Mouse (Mus musculus) midbrain, embryonic 12.5 days (tissue): ENCODE results near the gene Gm11172. TPM values are rescaled to one million over a fixed set of nuclear protein-coding genes. Genes with fewer than 3 reads are reported as not detected.
A peak's percentile ranks its signal among the peaks of the same experiment; 100 is the strongest.

ENCODE experiments used
- ATAC-seq: fragments of 200-750 bp; cut with Nextera tagmentation; 2 replicates; pipeline ENCODE4 v1.8.0; 2017; ENCODE audit warnings: low read depth, moderate TSS enrichment, moderate library complexity; ENCODE audit not compliant: low FRiP score
- H3K27ac ChIP-seq: fragments of 300-500 bp; sonication (generic); replicated peaks from 2 replicates; pipeline ENCODE4 v1.5.1; 2016; ENCODE audit warnings: mild to moderate bottlenecking
- H3K27me3 ChIP-seq: fragments of 300-500 bp; sonication (generic); 2 replicates; pipeline ENCODE4 v1.6.1; 2016; ENCODE audit warnings: mild to moderate bottlenecking
- H3K36me3 ChIP-seq: fragments of 300-500 bp; sonication (generic); 2 replicates; pipeline ENCODE4 v1.6.1; 2016
- H3K4me1 ChIP-seq: fragments of 300-500 bp; sonication (generic); 2 replicates; pipeline ENCODE4 v1.6.1; 2016
- H3K4me2 ChIP-seq: fragments of 300-500 bp; sonication (generic); replicated peaks from 2 replicates; pipeline ENCODE4 v1.6.1; 2016; ENCODE audit warnings: mild to moderate bottlenecking, moderate library complexity
- H3K4me3 ChIP-seq: fragments of 300-500 bp; sonication (generic); 2 replicates; pipeline ENCODE4 v1.5.1; 2016; ENCODE audit warnings: mild to moderate bottlenecking
- H3K9ac ChIP-seq: fragments of 300-500 bp; sonication (generic); replicated peaks from 2 replicates; pipeline ENCODE4 v1.6.1; 2016; ENCODE audit warnings: mild to moderate bottlenecking, moderate library complexity
- H3K9me3 ChIP-seq: fragments of 300-500 bp; sonication (generic); 2 replicates; pipeline ENCODE4 v1.6.1; 2016; ENCODE audit warnings: mild to moderate bottlenecking
- WGBS: fragments of 180-500 bp; shearing (Covaris S2); methylation state at CpG from one replicate; pipeline ENCODE4 v1.1.7; 2016; 5-methylcytosine and 5-hydroxymethylcytosine counted together
- polyA plus RNA-seq: library from polyadenylated mRNA; unstranded; fragments of >200 nt; fragmentation: Nextera tagmentation; extraction: Ambion mirVana; gene quantifications from 2 replicates; pipeline ENCODE4 v1.2.1, GENCODE M21; 2016

The Gm11172 gene
- polyA plus RNA-seq, 1 experiment from 2014 or later = not detected

- Histone ChIP-seq H3K27ac (no peak overlapping the region), H3K9ac (no peak overlapping the region), H3K4me3 (no peak overlapping the region), H3K4me1 (peaks cover 5% of the 10 kb centered on the region), H3K36me3 (no peaks in the 10 kb centered on the region), H3K9me3 (no peaks in the 10 kb centered on the region), H3K4me2 (no peak overlapping the region), H3K27me3 (peaks cover 5% of the 10 kb centered on the region)
- 68% methylated on average over 5 of the region's 5 CpGs for WGBS
- ATAC-seq = no peak
Observed at GRCm38 (mm10) chr16:10777579-10778160, 35.0 kb upstream of the Gm11172 start.

- no peak for ATAC-seq
- WGBS = 77% methylated on average over 5 of the region's 5 CpGs
- Histone ChIP-seq H3K36me3 (no peaks in the 10 kb centered on the region), H3K9ac (no peak overlapping the region), H3K9me3 (no peaks in the 10 kb centered on the region), H3K27me3 (peaks cover 27% of the 10 kb centered on the region), H3K4me2 (no peak overlapping the region), H3K4me3 (no peak overlapping the region), H3K27ac (no peak overlapping the region), H3K4me1 (peaks cover 19% of the 10 kb centered on the region)
Observed at GRCm38 (mm10) chr16:10780631-10781120, 32.0 kb upstream of the Gm11172 start.

- no peak overlapping the region for H3K4me2 ChIP-seq
- H3K27me3 ChIP-seq = peaks cover 27% of the 10 kb centered on the region
- no peak overlapping the region for H3K27ac ChIP-seq
- ATAC-seq = no peak
- H3K9me3 ChIP-seq = no peaks in the 10 kb centered on the region
- no peaks in the 10 kb centered on the region for H3K36me3 ChIP-seq
- H3K4me1 ChIP-seq = peaks cover 28% of the 10 kb centered on the region
- 43% methylated on average over 9 of the region's 9 CpGs for WGBS
- no peak overlapping the region for H3K4me3 ChIP-seq
- no peak overlapping the region for H3K9ac ChIP-seq
Observed at GRCm38 (mm10) chr16:10781862-10782371, 30.8 kb upstream of the Gm11172 start.

- Histone ChIP-seq H3K4me1 (peaks cover 28% of the 10 kb centered on the region), H3K9ac (0 out of 2 replicates have a peak overlapping the region, but pooled peaks have one; percentile 5), H3K4me3 (no peak overlapping the region), H3K4me2 (no peak overlapping the region), H3K9me3 (no peaks in the 10 kb centered on the region), H3K27ac (no peak overlapping the region), H3K36me3 (no peaks in the 10 kb centered on the region), H3K27me3 (peaks cover 27% of the 10 kb centered on the region)
- whole genome bisulfite sequencing = 39% methylated on average over 6 of the region's 6 CpGs
- ATAC-seq = no peak
Observed at GRCm38 (mm10) chr16:10782377-10783151, 30.2 kb upstream of the Gm11172 start.

GRCm38 (mm10) chr16:10783152-10783434 lies 29.6 kb upstream of the Gm11172 start:
- Histone ChIP-seq H3K9me3 (no peaks in the 10 kb centered on the region), H3K9ac (no peak overlapping the region), H3K4me2 (no peak overlapping the region), H3K4me3 (no peak overlapping the region), H3K4me1 (peaks cover 28% of the 10 kb centered on the region), H3K27me3 (peaks cover 27% of the 10 kb centered on the region), H3K36me3 (no peaks in the 10 kb centered on the region), H3K27ac (no peak overlapping the region)
- no peak for ATAC-seq
- 56% methylated on average over 1 of the region's 1 CpGs for WGBS

- Histone ChIP-seq H3K27me3 (peaks cover 27% of the 10 kb centered on the region), H3K9ac (no peak overlapping the region), H3K4me3 (no peak overlapping the region), H3K9me3 (no peaks in the 10 kb centered on the region), H3K27ac (no peak overlapping the region), H3K4me2 (0 out of 2 replicates have a peak overlapping the region, but pooled peaks have one; percentile 99), H3K4me1 (peaks cover 28% of the 10 kb centered on the region), H3K36me3 (no peaks in the 10 kb centered on the region)
- ATAC-seq = no peak
- WGBS = 70% methylated on average over 8 of the region's 8 CpGs
Observed at GRCm38 (mm10) chr16:10783451-10783850, 29.3 kb upstream of the Gm11172 start.

- H3K27ac ChIP-seq = no peak overlapping the region
- no peaks in the 10 kb centered on the region for H3K36me3 ChIP-seq
- WGBS = 5% methylated on average over 76 of the region's 81 CpGs
- H3K9ac ChIP-seq = peak overlapping the region; percentile 69
- H3K4me2 ChIP-seq = peak overlapping the region; percentile 99
- peak; percentile 3 for ATAC-seq
- peaks cover 27% of the 10 kb centered on the region for H3K27me3 ChIP-seq
- peak overlapping the region; percentile 70 for H3K4me3 ChIP-seq
- H3K9me3 ChIP-seq = no peaks in the 10 kb centered on the region
- H3K4me1 ChIP-seq = peaks cover 28% of the 10 kb centered on the region
Observed at GRCm38 (mm10) chr16:10783883-10784792, 28.6 kb upstream of the Gm11172 start.

GRCm38 (mm10) chr16:10784793-10785370 lies 27.8 kb upstream of the Gm11172 start:
- Histone ChIP-seq H3K9me3 (no peaks in the 10 kb centered on the region), H3K4me2 (peak overlapping the region; percentile 99), H3K4me3 (peak overlapping the region; percentile 70), H3K36me3 (no peaks in the 10 kb centered on the region), H3K4me1 (peaks cover 28% of the 10 kb centered on the region), H3K9ac (peak overlapping the region; percentile 69), H3K27me3 (peaks cover 27% of the 10 kb centered on the region), H3K27ac (peak overlapping the region; percentile 84)
- under 1% methylated on average over 50 of the region's 55 CpGs for WGBS
- peak; percentile 82 for ATAC-seq

- H3K9ac ChIP-seq = peak within 1 kb of the TSS; percentile 69
- H3K36me3 ChIP-seq = no peaks in the 10 kb centered on the region
- peak within 1 kb of the TSS; percentile 70 for H3K4me3 ChIP-seq
- H3K4me1 ChIP-seq = peaks cover 28% of the 10 kb centered on the region
- peak; percentile 87 for ATAC-seq
- peak within 1 kb of the TSS; percentile 84 for H3K27ac ChIP-seq
- H3K9me3 ChIP-seq = no peaks in the 10 kb centered on the region
- under 1% methylated on average over 58 of the region's 59 CpGs for whole genome bisulfite sequencing
- peaks cover 27% of the 10 kb centered on the region for H3K27me3 ChIP-seq
- peak within 1 kb of the TSS; percentile 99 for H3K4me2 ChIP-seq
Observed at GRCm38 (mm10) chr16:10785371-10786231, 27.1 kb upstream of the Gm11172 start, which contains the start of gene Socs1. Gene Socs1 (minus strand): TSS chr16:10785536.

- WGBS = 3% methylated on average over 9 of the region's 9 CpGs
- Histone ChIP-seq H3K27ac (peak overlapping the region; percentile 84), H3K4me3 (peak overlapping the region; percentile 70), H3K4me1 (peaks cover 28% of the 10 kb centered on the region), H3K4me2 (peak overlapping the region; percentile 99), H3K9me3 (no peaks in the 10 kb centered on the region), H3K36me3 (no peaks in the 10 kb centered on the region), H3K27me3 (peaks cover 27% of the 10 kb centered on the region), H3K9ac (peak overlapping the region; percentile 69)
- peak; percentile 35 for ATAC-seq
Observed at GRCm38 (mm10) chr16:10786288-10786687, 26.4 kb upstream of the Gm11172 start.
